Mouse (Mus musculus) adrenal gland, adult (tissue): ENCODE data around the gene Aldh3b1.

Source experiments
- DNase-seq, 2 experiments: peaks; one replicate each; pipeline ENCODE4 v3.0.0; 2022 to 2023; ENCODE audit warnings: low spot score in 1 of 2; ENCODE audit not compliant: inconsistent age in 2 of 2

Aldh3b1 gene

GRCm38 (mm10) chr19:3913692-3914091 lies 15.9 kb downstream of the Aldh3b1 start:
- DNase-seq = no peak

GRCm38 (mm10) chr19:3912337-3913204 lies 17.0 kb downstream of the Aldh3b1 start, which contains the start of gene Ndufs8:
Ndufs8 (minus strand) TSS chr19:3912774.
- peak; percentile 95 to 99 for DNase-seq

- peak; percentile 79 to 81 for DNase-seq
Observed at GRCm38 (mm10) chr19:3910206-3910605, 19.4 kb downstream of the Aldh3b1 start.

- DNase-seq = peak in 1 of 2 experiments; percentile 64
Observed at GRCm38 (mm10) chr19:3907876-3908660, 21.5 kb downstream of the Aldh3b1 start.

GRCm38 (mm10) chr19:3906795-3907786 lies 22.5 kb downstream of the Aldh3b1 start, which contains the start of gene Tcirg1:
Tcirg1 (minus strand) TSS chr19:3907133.
- peak; percentile 92 to 97 for DNase-seq

GRCm38 (mm10) chr19:3906326-3906725 lies 23.3 kb downstream of the Aldh3b1 start:
- no peak for DNase-seq

GRCm38 (mm10) chr19:3905261-3905969 lies 24.2 kb downstream of the Aldh3b1 start:
- peak in 1 of 2 experiments; percentile 85 for DNase-seq

GRCm38 (mm10) chr19:3904363-3904675 lies 25.3 kb downstream of the Aldh3b1 start:
- no peak for DNase-seq

GRCm38 (mm10) chr19:3903648-3904362 lies 25.8 kb downstream of the Aldh3b1 start:
- peak in 1 of 2 experiments; percentile 56 for DNase-seq

- DNase-seq = no peak
Observed at GRCm38 (mm10) chr19:3902966-3903365, 26.6 kb downstream of the Aldh3b1 start.

- DNase-seq = no peak
Observed at GRCm38 (mm10) chr19:3899618-3900017, 30.0 kb downstream of the Aldh3b1 start.

GRCm38 (mm10) chr19:3898952-3899351 lies 30.7 kb downstream of the Aldh3b1 start:
- DNase-seq = no peak

- DNase-seq = no peak
Observed at GRCm38 (mm10) chr19:3897557-3897956, 32.1 kb downstream of the Aldh3b1 start.

GRCm38 (mm10) chr19:3896208-3896607 lies 33.4 kb downstream of the Aldh3b1 start:
- DNase-seq = no peak

GRCm38 (mm10) chr19:3895171-3895631 lies 34.4 kb downstream of the Aldh3b1 start:
- no peak for DNase-seq

GRCm38 (mm10) chr19:3894294-3894693 lies 35.3 kb downstream of the Aldh3b1 start:
- DNase-seq = no peak

GRCm38 (mm10) chr19:3893545-3894116 lies 36.0 kb downstream of the Aldh3b1 start:
- no peak for DNase-seq

- no peak for DNase-seq
Observed at GRCm38 (mm10) chr19:3890181-3890580, 39.4 kb downstream of the Aldh3b1 start.

- DNase-seq = no peak
Observed at GRCm38 (mm10) chr19:3889096-3889495, 40.5 kb downstream of the Aldh3b1 start.
